Mouse (Mus musculus) heart, postnatal 0 days (tissue): ENCODE measurements around the gene Tbc1d16. TPM values are rescaled to one million over a fixed set of nuclear protein-coding genes. Genes with fewer than 3 reads are reported as not detected.

ENCODE experiments used
- ATAC-seq: fragments of 200-750 bp; cut with Nextera tagmentation; 2 replicates; pipeline ENCODE4 v1.8.0; 2017; ENCODE audit warnings: low read depth, moderate number of reproducible peaks, moderate library complexity; ENCODE audit not compliant: insufficient read depth
- DNase-seq: peaks from one replicate; pipeline ENCODE4 v3.0.0-alpha.2; 2016; ENCODE audit warnings: low spot score
- H3K27ac ChIP-seq: fragments of 300-500 bp; sonication (generic); 2 replicates; pipeline ENCODE4 v1.5.1; 2014; ENCODE audit warnings: low read depth, mild to moderate bottlenecking
- H3K27me3 ChIP-seq: fragments of 300-500 bp; sonication (generic); 2 replicates; pipeline ENCODE4 v1.6.1; 2014; ENCODE audit warnings: low read length, mixed read lengths; ENCODE audit not compliant: control insufficient read depth, insufficient read depth
- H3K36me3 ChIP-seq: fragments of 300-500 bp; sonication (generic); replicated peaks from 2 replicates; pipeline ENCODE4 v1.6.1; 2014; ENCODE audit warnings: low read length, mixed read lengths; ENCODE audit not compliant: control insufficient read depth, insufficient read depth
- H3K4me1 ChIP-seq: fragments of 300-500 bp; sonication (generic); 2 replicates; pipeline ENCODE4 v1.6.1; 2014; ENCODE audit warnings: antibody characterized with exemption; ENCODE audit not compliant: control insufficient read depth, insufficient read depth
- H3K4me2 ChIP-seq: fragments of 300-500 bp; sonication (generic); 2 replicates; pipeline ENCODE4 v1.6.1; 2014; ENCODE audit warnings: low read depth, mild to moderate bottlenecking, low read length, moderate library complexity
- H3K4me3 ChIP-seq: fragments of 300-500 bp; sonication (generic); 2 replicates; pipeline ENCODE4 v1.5.1; 2014; ENCODE audit warnings: low read depth, low read length
- H3K9ac ChIP-seq: fragments of 300-500 bp; sonication (generic); replicated peaks from 2 replicates; pipeline ENCODE4 v1.6.1; 2014; ENCODE audit warnings: low read depth, low read length, mixed read lengths
- H3K9me3 ChIP-seq: fragments of 300-500 bp; sonication (generic); replicated peaks from 2 replicates; pipeline ENCODE4 v1.6.1; 2016; ENCODE audit warnings: low read length; ENCODE audit not compliant: control insufficient read depth
- CTCF ChIP-seq: IDR thresholded peaks from 2 replicates; pipeline ENCODE4 v1.5.1; 2016; ENCODE audit warnings: antibody characterized with exemption, control low read depth, low read depth
- EP300 ChIP-seq: IDR thresholded peaks from 2 replicates; pipeline ENCODE4 v1.6.1; 2016; ENCODE audit warnings: antibody characterized with exemption, low read depth
- WGBS: fragments of 180-500 bp; shearing (Covaris S2); extraction: QIAGEN DNeasy Blood & Tissue Kit; methylation state at CpG from one replicate; pipeline ENCODE4 v1.1.7; 2014; 5-methylcytosine and 5-hydroxymethylcytosine counted together
- polyA plus RNA-seq: library from polyadenylated mRNA; unstranded; fragments of >200 nt; fragmentation: Nextera tagmentation; extraction: Ambion mirVana; gene quantifications from 2 replicates; pipeline ENCODE4 v1.2.1, GENCODE M21; 2015
- total RNA-seq: library from RNA; depleted of rRNA; stranded (reverse); fragments of >200 nt; gene quantifications from 2 replicates; pipeline ENCODE4 v1.2.3, GENCODE M21; 2014; ENCODE audit warnings: low replicate concordance

Gene Tbc1d16
- total and polyA plus RNA-seq, 2 experiments from 2014 or later = 12.9 to 50.8 TPM

DNA sequence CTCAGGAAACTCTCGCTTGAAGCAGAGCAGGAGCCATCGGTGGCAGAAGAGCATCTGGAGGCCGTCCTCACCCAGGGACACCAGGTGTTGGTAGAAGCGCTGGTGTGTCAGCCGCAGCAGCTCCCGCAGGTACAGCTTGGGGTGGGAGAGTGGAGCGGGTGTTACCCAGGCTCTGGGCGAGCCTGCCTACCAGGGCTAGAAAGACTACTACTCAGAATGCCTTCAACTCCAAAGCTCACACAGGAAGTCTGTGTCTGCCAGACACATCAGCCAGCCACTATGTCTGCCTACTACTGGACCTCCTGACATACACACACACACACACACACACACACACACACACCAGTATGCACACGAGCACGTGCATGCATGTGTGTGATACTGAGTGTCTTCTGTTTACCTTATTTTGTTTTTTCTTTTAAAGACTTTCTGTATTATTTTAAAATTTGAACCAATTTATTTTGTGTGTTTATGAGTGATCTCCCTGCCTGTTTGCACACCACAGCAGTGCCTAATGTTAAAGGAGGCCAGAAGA is 77.2 kb downstream of the Tbc1d16 start:
- DNase-seq (no peak), ATAC-seq (no peak)
- Histone ChIP-seq H3K4me1 (no peaks in the 10 kb centered on the region), H3K27ac (no peak overlapping the region), H3K27me3 (no peaks in the 10 kb centered on the region), H3K36me3 (peaks cover 63% of the 10 kb centered on the region), H3K4me3 (no peak overlapping the region), H3K9ac (no peak overlapping the region), H3K9me3 (no peaks in the 10 kb centered on the region), H3K4me2 (no peak overlapping the region)
- 87% methylated on average over 10 of the region's 10 CpGs for WGBS
- no peak for TF ChIP-seq EP300
- no peak for TF ChIP-seq CTCF

DNA sequence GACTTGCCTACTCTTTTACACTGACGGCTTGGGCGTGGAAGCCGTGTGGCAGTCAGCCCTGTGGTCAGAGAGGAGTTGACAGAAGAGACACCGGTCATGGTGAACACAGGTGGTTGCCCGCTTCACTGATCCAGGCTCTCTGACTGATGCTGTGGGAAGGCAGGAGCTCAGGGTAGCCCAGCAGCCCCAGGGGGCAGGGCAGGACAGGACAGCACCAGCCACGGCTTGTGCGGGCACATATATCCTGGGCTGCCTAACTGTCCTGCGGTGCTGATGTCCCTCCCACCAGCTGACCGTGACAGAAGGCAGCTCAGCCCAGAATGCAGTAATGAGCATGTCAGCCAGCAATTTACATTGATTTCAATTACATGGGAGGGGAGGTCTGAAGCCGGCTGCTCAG is 77.9 kb downstream of the Tbc1d16 start:
- ATAC-seq (no peak), DNase-seq (no peak)
- Histone ChIP-seq H3K9me3 (no peaks in the 10 kb centered on the region), H3K36me3 (peaks cover 60% of the 10 kb centered on the region), H3K9ac (no peak overlapping the region), H3K4me2 (no peak overlapping the region), H3K4me1 (no peaks in the 10 kb centered on the region), H3K4me3 (no peak overlapping the region), H3K27me3 (no peaks in the 10 kb centered on the region), H3K27ac (no peak overlapping the region)
- WGBS = 90% methylated on average over 10 of the region's 10 CpGs
- no peak for TF ChIP-seq CTCF
- TF ChIP-seq EP300 = no peak

DNA sequence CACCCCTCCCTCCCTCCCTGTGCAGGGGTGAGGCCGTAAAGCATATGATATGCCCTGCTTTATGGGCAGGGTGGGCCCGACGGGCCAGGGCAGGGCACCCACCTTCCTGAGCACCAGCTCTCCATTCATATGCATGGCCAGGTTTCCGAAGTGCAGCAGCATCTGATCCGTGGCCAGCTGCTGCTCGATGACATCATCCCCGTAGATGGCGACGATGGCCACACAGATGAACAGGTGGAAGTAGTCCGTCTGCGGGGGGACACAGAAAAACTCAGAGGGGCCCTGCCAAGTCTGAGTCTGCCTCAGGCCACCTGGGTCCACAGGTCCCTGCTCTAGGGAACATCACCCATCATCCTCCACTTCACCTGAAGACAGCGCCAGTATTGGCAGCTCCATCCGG is 79.5 kb downstream of the Tbc1d16 start:
- no peak for DNase-seq
- Histone ChIP-seq H3K27me3 (no peaks in the 10 kb centered on the region), H3K4me1 (no peaks in the 10 kb centered on the region), H3K9ac (no peak overlapping the region), H3K9me3 (no peaks in the 10 kb centered on the region), H3K36me3 (peaks cover 52% of the 10 kb centered on the region), H3K27ac (no peak overlapping the region), H3K4me3 (no peak overlapping the region), H3K4me2 (no peak overlapping the region)
- TF ChIP-seq EP300 (no peak), CTCF (no peak)
- no peak for ATAC-seq
- WGBS = 87% methylated on average over 12 of the region's 13 CpGs

DNA sequence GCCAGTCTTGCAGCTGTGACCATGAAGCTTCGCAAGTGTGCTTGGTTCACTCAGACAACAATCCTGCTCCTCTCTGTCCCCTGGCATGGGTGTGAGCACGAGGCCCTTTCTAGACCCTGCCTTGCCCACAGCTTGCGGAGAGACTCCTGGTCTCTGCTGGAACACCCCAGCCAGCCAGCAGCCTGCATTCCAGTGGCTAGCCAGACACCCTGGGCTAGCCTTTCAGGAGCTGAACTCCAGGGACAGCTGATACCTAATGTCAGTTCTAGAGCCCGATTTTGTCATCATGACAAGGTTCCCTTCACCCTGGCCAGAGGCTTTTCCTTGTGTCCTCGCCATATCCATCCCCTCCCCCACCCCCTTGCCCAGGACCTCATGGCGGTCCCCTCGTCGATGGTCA is 81.1 kb downstream of the Tbc1d16 start:
- 82% methylated on average over 8 of the region's 8 CpGs for WGBS
- Histone ChIP-seq H3K4me2 (no peak overlapping the region), H3K27me3 (no peaks in the 10 kb centered on the region), H3K36me3 (peaks cover 38% of the 10 kb centered on the region), H3K27ac (no peak overlapping the region), H3K9me3 (no peaks in the 10 kb centered on the region), H3K4me1 (0 out of 2 replicates have a peak, but pooled peaks cover 3% of the 10 kb centered on the region), H3K4me3 (no peak overlapping the region), H3K9ac (no peak overlapping the region)
- TF ChIP-seq CTCF (no peak), EP300 (no peak)
- DNase-seq (no peak), ATAC-seq (no peak)

DNA sequence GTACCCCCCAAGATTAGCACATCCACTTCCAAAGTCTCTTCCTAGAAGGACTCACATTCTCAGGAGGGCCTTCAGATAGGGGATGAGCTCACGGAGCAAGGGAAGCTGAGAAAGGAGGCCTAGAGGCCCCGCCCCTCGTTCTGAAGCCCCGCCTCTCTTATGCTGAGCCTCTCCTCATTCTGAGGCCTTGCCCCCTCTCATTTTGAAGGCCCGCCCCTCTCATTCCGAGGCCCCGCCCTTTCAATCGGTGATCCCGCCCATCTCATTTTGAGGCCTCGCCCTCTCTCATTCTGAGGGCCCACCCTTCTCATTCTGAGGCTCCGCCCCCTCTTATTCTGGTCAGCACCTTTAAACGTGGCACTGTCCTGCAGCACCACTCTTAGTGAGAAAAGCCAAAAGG is 82.2 kb downstream of the Tbc1d16 start:
- Histone ChIP-seq H3K27ac (no peak overlapping the region), H3K9me3 (no peaks in the 10 kb centered on the region), H3K9ac (no peak overlapping the region), H3K4me1 (0 out of 2 replicates have a peak, but pooled peaks cover 3% of the 10 kb centered on the region), H3K4me3 (no peak overlapping the region), H3K36me3 (peaks cover 38% of the 10 kb centered on the region), H3K4me2 (no peak overlapping the region), H3K27me3 (no peaks in the 10 kb centered on the region)
- DNase-seq = no peak
- WGBS = 47% methylated on average over 12 of the region's 12 CpGs
- no peak for ATAC-seq
- no peak for TF ChIP-seq CTCF
- TF ChIP-seq EP300 = no peak

DNA sequence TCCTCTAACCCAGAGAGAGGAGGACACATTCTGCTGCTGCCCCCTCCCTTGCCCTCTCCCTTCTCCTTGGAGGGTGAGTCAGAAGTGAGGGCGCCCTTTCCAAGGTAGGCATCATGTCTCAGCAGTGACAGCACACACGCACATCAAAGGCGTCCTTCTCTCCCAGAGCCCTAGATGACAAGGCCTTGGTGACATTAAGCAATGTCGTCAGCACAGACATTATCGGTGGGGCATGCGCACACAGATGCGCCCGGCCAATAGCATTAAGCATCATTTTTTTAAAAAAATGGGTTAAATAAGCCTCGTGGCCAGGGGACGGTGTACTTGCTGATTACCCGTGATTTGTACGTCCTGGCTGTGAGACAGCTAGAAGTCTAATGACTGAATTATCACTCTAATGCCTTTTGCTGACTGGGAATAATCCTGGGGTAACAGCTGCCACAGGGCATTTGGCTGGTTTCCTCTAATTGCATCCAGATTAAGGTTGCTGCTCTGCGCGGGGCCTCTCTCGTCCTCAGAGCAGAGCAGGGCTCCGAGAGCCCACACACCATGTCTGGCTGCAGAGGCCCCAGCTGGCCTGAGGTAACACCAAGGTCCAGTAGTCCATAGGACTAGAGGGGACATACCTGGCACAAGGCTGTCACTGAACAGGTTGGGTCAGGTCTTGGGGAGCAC is 83.4 kb downstream of the Tbc1d16 start:
- no peak overlapping the region for H3K27ac ChIP-seq
- DNase-seq = no peak
- H3K9me3 ChIP-seq = no peaks in the 10 kb centered on the region
- H3K9ac ChIP-seq = no peak overlapping the region
- no peaks in the 10 kb centered on the region for H3K27me3 ChIP-seq
- 0 out of 2 replicates have a peak, but pooled peaks cover 3% of the 10 kb centered on the region for H3K4me1 ChIP-seq
- 80% methylated on average over 16 of the region's 16 CpGs for WGBS
- H3K4me3 ChIP-seq = no peak overlapping the region
- H3K4me2 ChIP-seq = no peak overlapping the region
- peaks cover 26% of the 10 kb centered on the region; the same call in 1 of the 2 replicates for H3K36me3 ChIP-seq
- TF ChIP-seq CTCF (no peak), EP300 (no peak)
- no peak for ATAC-seq
